Mouse (Mus musculus) spleen, adult 2 months (tissue): ENCODE measurements around the gene Cgrrf1. TPM values are rescaled to one million over a fixed set of nuclear protein-coding genes. Genes with fewer than 3 reads are reported as not detected.

ENCODE experiments used
- DNase-seq, 2 experiments: peaks; one replicate each; pipeline versions ENCODE4 v3.0.0 to v3.0.0-alpha.2; 2012 to 2021; ENCODE audit warnings: low spot score in 2 of 2, low read depth in 1 of 2
- H3K27ac ChIP-seq: fragments of 200-500 bp; 2 replicates; pipeline ENCODE4 v1.5.1; 2012; ENCODE audit warnings: low read length, inconsistent platforms; ENCODE audit not compliant: insufficient read depth
- H3K27me3 ChIP-seq: fragments of 200-500 bp; 2 replicates; pipeline ENCODE4 v1.6.1; 2012; ENCODE audit warnings: mild to moderate bottlenecking, moderate library complexity, low read length, inconsistent platforms; ENCODE audit not compliant: control insufficient read depth, insufficient read depth
- H3K36me3 ChIP-seq: fragments of 200-500 bp; 2 replicates; pipeline ENCODE4 v1.6.1; 2012; ENCODE audit warnings: mild to moderate bottlenecking, low read length, inconsistent platforms; ENCODE audit not compliant: control insufficient read depth, insufficient read depth
- H3K4me1 ChIP-seq: fragments of 200-500 bp; 2 replicates; pipeline ENCODE4 v1.6.1; 2011; ENCODE audit warnings: inconsistent platforms; ENCODE audit not compliant: control insufficient read depth, insufficient read depth, insufficient read length
- H3K4me3 ChIP-seq: fragments of 200-500 bp; 2 replicates; pipeline ENCODE4 v1.5.1; 2011; ENCODE audit warnings: mild to moderate bottlenecking, inconsistent platforms; ENCODE audit not compliant: insufficient read depth, insufficient read length; ENCODE audit errors: extremely low read depth
- CTCF ChIP-seq: fragments of 200-500 bp; IDR thresholded peaks from 2 replicates; pipeline ENCODE4 v1.5.1; 2011; ENCODE audit warnings: mild to moderate bottlenecking, inconsistent platforms; ENCODE audit not compliant: insufficient read depth, insufficient read length, insufficient replicate concordance; ENCODE audit errors: extremely low read depth
- POLR2A ChIP-seq: fragments of 200-500 bp; IDR thresholded peaks from 2 replicates; pipeline ENCODE4 v1.6.1; 2011; ENCODE audit warnings: low read depth, low read length, inconsistent platforms
- WGBS: fragments of 180-500 bp; shearing (Covaris S2); methylation state at CpG from one replicate; pipeline ENCODE4 v1.1.7; 2018; 5-methylcytosine and 5-hydroxymethylcytosine counted together
- polyA plus RNA-seq: library from polyadenylated mRNA; depleted of rRNA; stranded (reverse); fragments of >200 nt; gene quantifications from 2 replicates; pipeline ENCODE4 v1.2.3, GENCODE M21; 2012; rRNA removed

Gene Cgrrf1
- polyA plus RNA-seq: 6.5 and 7.3 TPM in 2 replicates

- Histone ChIP-seq H3K36me3 (no peaks in the 10 kb centered on the region), H3K4me3 (peak within 1 kb of the TSS; percentile 80), H3K27ac (peak within 1 kb of the TSS; percentile 76), H3K4me1 (no peaks in the 10 kb centered on the region; the same call in 1 of the 2 replicates), H3K27me3 (peaks cover 2% of the 10 kb centered on the region)
- no peak for TF ChIP-seq CTCF
- TF ChIP-seq POLR2A: peak; percentile 27
- peak; percentile 80 to 94 for DNase-seq
- WGBS: under 1% methylated on average over 32 of the region's 32 CpGs
These were observed at the start of gene Cgrrf1 for GRCm38 (mm10) chr14:46831837-46832333. Gene Cgrrf1 (plus strand): TSS chr14:46832125.

DNA sequence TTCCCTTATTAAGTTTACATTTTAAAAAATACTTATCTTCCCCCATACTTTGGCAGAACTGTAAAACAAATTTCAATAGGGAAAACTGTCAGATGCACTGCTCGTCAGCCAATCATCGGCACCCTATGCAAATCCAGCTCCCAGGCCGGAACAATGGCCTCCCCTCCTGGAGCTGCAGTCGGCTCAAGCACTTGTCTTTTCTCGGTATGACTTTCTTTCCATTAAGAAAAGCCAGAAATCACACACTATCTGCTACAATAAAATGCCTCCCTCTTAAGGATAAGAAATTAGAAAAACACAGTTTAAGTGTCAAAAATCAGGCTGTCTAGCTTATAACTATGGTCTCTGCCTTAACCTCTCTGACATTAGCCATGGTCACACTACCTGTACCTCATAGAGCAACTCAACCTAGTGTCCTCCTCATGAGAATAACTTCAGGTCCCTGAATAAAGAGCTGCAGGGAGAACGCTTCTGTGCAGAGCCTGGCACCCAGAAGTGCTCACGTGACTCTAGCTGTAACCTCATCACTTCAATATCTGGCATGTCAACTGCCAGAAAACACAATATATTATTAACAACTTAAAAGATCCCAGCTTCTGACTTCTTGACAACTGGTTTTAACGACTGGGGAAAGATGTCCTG is 49.6 kb upstream of the Cgrrf1 start:
- TF ChIP-seq POLR2A (no peak), CTCF (no peak)
- no peak for DNase-seq
- H3K27me3 ChIP-seq: no peaks in the 10 kb centered on the region
- H3K4me3 ChIP-seq: no peak overlapping the region
- peaks cover 5% of the 10 kb centered on the region; the same call in 1 of the 2 replicates for H3K4me1 ChIP-seq
- H3K36me3 ChIP-seq: peaks cover 29% of the 10 kb centered on the region
- no peak overlapping the region for H3K27ac ChIP-seq
- WGBS: 82% methylated on average over 8 of the region's 8 CpGs

GRCm38 (mm10) chr14:46783327-46783926 is 48.5 kb upstream of the Cgrrf1 start:
- TF ChIP-seq CTCF (no peak), POLR2A (no peak)
- no peak overlapping the region for H3K4me3 ChIP-seq
- no peak for DNase-seq
- H3K27ac ChIP-seq: no peak overlapping the region
- no peaks in the 10 kb centered on the region for H3K27me3 ChIP-seq
- peaks cover 20% of the 10 kb centered on the region for H3K36me3 ChIP-seq
- H3K4me1 ChIP-seq: peaks cover 5% of the 10 kb centered on the region; the same call in 1 of the 2 replicates
- 88% methylated on average over 10 of the region's 10 CpGs for WGBS

DNA sequence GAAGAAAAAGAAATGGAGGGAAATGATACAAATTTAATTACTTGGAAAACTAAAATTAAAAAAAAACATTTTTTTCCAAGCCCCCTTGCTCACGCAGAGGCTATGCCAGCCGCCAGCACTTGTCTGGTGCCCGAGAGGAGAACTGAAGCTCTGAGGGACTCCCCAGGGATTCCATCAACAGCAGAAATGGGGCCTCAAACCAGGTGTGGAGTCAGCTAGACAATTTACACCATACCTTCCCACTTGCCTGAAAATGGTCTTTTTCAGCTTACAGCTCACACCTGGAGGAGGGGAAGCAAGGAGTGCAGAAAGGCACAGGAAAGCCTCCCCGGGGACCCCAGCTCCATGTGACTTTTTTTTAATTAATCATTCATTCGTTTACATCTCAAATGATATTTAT is 46.7 kb upstream of the Cgrrf1 start:
- DNase-seq: no peak
- Histone ChIP-seq H3K27ac (no peak overlapping the region), H3K36me3 (peaks cover 7% of the 10 kb centered on the region), H3K27me3 (no peaks in the 10 kb centered on the region), H3K4me1 (peaks cover 5% of the 10 kb centered on the region; the same call in 1 of the 2 replicates), H3K4me3 (no peak overlapping the region)
- WGBS: 64% methylated on average over 5 of the region's 5 CpGs
- TF ChIP-seq CTCF: no peak
- TF ChIP-seq POLR2A: no peak

- Histone ChIP-seq H3K36me3 (0 out of 2 replicates have a peak, but pooled peaks cover 2% of the 10 kb centered on the region), H3K4me3 (peak overlapping the region; percentile 66), H3K27ac (no peak overlapping the region), H3K4me1 (peaks cover 5% of the 10 kb centered on the region; the same call in 1 of the 2 replicates), H3K27me3 (no peaks in the 10 kb centered on the region)
- DNase-seq: no peak
- TF ChIP-seq CTCF (no peak), POLR2A (no peak)
- WGBS: 1% methylated on average over 11 of the region's 11 CpGs
These were observed 44.5 kb upstream of the Cgrrf1 start for GRCm38 (mm10) chr14:46787454-46787786.

DNA sequence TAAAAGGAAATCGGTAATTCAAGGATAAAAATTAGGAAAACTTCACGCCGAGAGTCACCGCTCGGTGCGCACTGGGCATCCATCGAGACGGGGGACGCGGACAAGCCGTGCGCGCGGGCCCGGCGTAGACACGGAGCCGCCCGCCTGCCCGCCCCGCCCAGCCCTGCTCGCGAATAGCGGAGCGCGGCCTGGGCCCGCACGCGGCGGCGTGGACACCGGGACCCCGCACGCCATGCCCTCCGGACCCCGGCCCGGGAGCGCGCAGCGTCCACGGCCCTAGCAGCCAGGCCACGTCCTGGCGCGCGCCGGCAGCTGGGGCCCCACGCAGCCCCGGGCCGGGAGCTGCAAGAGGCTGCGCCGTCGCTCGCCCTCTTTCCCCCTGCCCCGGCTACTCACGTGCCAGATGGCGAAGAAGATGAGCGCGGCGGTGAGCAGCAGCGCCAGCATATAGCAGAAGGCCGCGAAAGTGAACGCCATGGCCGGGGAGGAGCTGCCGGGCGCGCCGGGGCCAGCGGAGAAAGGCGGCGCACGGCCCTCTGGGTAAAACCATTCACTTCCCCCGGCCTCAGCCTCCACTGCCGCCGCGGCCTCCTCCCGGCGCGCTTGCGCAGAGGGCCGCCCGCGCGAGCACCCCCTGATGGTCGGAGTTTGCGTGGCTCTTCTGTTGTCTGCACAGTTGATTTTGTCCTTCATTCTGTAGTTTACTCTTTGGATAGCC is 44.0 kb upstream of the Cgrrf1 start, which contains the start of gene Cnih1:
Cnih1 (minus strand) TSS at position 625 of the 718 bp plus-strand sequence.
- H3K27me3 ChIP-seq: no peaks in the 10 kb centered on the region
- H3K27ac ChIP-seq: peak within 1 kb of the TSS; percentile 68
- WGBS: under 1% methylated on average over 86 of the region's 86 CpGs
- H3K4me1 ChIP-seq: peaks cover 5% of the 10 kb centered on the region; the same call in 1 of the 2 replicates
- DNase-seq: peak; percentile 75 to 87
- no peaks in the 10 kb centered on the region for H3K36me3 ChIP-seq
- peak within 1 kb of the TSS; percentile 66 for H3K4me3 ChIP-seq
- peak; percentile 7; the same call in 1 of the 2 replicates for TF ChIP-seq POLR2A
- peak; percentile 83 for TF ChIP-seq CTCF
